Mouse (Mus musculus) megakaryocyte, embryonic 14.5 days (primary cell): ENCODE data around the gene Fli1.

Experiments used
- FLI1 ChIP-seq: IDR thresholded peaks from 2 replicates; pipeline ENCODE4 v1.6.1; 2012; ENCODE audit warnings: low read length, inconsistent platforms, mixed read lengths
- GATA1 ChIP-seq: IDR thresholded peaks from 3 replicates; pipeline ENCODE4 v1.6.1; 2012; ENCODE audit warnings: mixed read lengths, low read length, inconsistent platforms, borderline replicate concordance

GRCm38 (mm10) chr9:32506161-32506560 is 36.5 kb downstream of the Fli1 start:
- TF ChIP-seq GATA1 (no peak), FLI1 (no peak)
